Mouse (Mus musculus) forebrain, embryonic 13.5 days (tissue): ENCODE results near the gene Zfp282. TPM values are rescaled to one million over a fixed set of nuclear protein-coding genes. Genes with fewer than 3 reads are reported as not detected.

Experiments used
- ATAC-seq: fragments of 200-750 bp; cut with Nextera tagmentation; 2 replicates; pipeline ENCODE4 v1.8.0; 2017
- H3K27ac ChIP-seq: fragments of 300-500 bp; sonication (generic); 2 replicates; pipeline ENCODE4 v1.5.1; 2015; ENCODE audit warnings: inconsistent platforms, mild to moderate bottlenecking, moderate library complexity
- H3K27me3 ChIP-seq: fragments of 300-500 bp; sonication (generic); 2 replicates; pipeline ENCODE4 v1.6.1; 2015; ENCODE audit warnings: mild to moderate bottlenecking, inconsistent platforms
- H3K36me3 ChIP-seq: fragments of 300-500 bp; sonication (generic); 2 replicates; pipeline ENCODE4 v1.6.1; 2015; ENCODE audit warnings: mild to moderate bottlenecking, inconsistent platforms; ENCODE audit not compliant: poor library complexity, severe bottlenecking
- H3K4me1 ChIP-seq: fragments of 300-500 bp; sonication (generic); 2 replicates; pipeline ENCODE4 v1.6.1; 2015; ENCODE audit warnings: inconsistent platforms
- H3K4me2 ChIP-seq: fragments of 300-500 bp; sonication (generic); 2 replicates; pipeline ENCODE4 v1.6.1; 2015; ENCODE audit warnings: inconsistent platforms, mild to moderate bottlenecking, moderate library complexity
- H3K4me3 ChIP-seq: fragments of 300-500 bp; sonication (generic); 2 replicates; pipeline ENCODE4 v1.5.1; 2015; ENCODE audit warnings: mild to moderate bottlenecking, inconsistent platforms
- H3K9ac ChIP-seq: fragments of 300-500 bp; sonication (generic); 2 replicates; pipeline ENCODE4 v1.6.1; 2015; ENCODE audit warnings: mild to moderate bottlenecking, inconsistent platforms
- H3K9me3 ChIP-seq: fragments of 300-500 bp; sonication (generic); replicated peaks from 2 replicates; pipeline ENCODE4 v1.6.1; 2016; ENCODE audit warnings: inconsistent platforms
- WGBS: fragments of 180-500 bp; shearing (Covaris S2); methylation state at CpG from one replicate; pipeline ENCODE4 v1.1.7; 2015; 5-methylcytosine and 5-hydroxymethylcytosine counted together
- polyA plus RNA-seq: library from polyadenylated mRNA; unstranded; fragments of >200 nt; fragmentation: Nextera tagmentation; extraction: Ambion mirVana; gene quantifications from 2 replicates; pipeline ENCODE4 v1.2.1, GENCODE M21; 2015

Zfp282 gene
- polyA plus RNA-seq, 1 experiment from 2014 or later, result 19.1 TPM

GRCm38 (mm10) chr6:47904917-47905695, 28.1 kb downstream of the Zfp282 start:
- Histone ChIP-seq H3K9me3 (no peaks in the 10 kb centered on the region), H3K36me3 (peaks cover 84% of the 10 kb centered on the region), H3K4me1 (no peaks in the 10 kb centered on the region), H3K27ac (no peak overlapping the region), H3K4me3 (no peak overlapping the region), H3K4me2 (no peak overlapping the region), H3K9ac (no peak overlapping the region), H3K27me3 (peaks cover 15% of the 10 kb centered on the region; the same call in 1 of the 2 replicates)
- WGBS, result 49% methylated on average over 44 of the region's 44 CpGs
- no peak for ATAC-seq

DNA sequence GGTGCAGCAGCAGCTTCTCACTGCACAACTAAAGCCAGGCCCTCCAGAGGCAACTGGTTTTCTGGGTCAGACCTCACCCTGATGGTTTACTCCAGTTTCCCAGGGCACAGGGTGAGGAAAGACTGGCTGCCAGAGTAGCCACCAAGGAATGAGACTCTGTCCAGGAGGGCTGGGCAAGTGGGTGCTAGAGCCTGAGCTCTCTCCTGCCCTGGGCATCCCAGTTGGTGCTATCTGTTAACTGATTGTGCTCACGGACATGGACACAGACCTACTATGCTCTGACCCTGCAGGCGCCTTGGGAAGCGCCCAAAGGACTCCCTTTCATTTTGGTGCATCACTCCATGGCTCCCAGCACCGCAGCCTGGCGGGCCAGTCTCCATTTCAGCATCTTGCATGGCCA, 29.3 kb downstream of the Zfp282 start:
- Histone ChIP-seq H3K9me3 (no peaks in the 10 kb centered on the region), H3K9ac (no peak overlapping the region), H3K4me1 (no peaks in the 10 kb centered on the region), H3K36me3 (peaks cover 73% of the 10 kb centered on the region), H3K27me3 (peaks cover 15% of the 10 kb centered on the region; the same call in 1 of the 2 replicates), H3K27ac (no peak overlapping the region), H3K4me3 (no peak overlapping the region), H3K4me2 (no peak overlapping the region)
- no peak for ATAC-seq
- 97% methylated on average over 5 of the region's 5 CpGs for WGBS

DNA sequence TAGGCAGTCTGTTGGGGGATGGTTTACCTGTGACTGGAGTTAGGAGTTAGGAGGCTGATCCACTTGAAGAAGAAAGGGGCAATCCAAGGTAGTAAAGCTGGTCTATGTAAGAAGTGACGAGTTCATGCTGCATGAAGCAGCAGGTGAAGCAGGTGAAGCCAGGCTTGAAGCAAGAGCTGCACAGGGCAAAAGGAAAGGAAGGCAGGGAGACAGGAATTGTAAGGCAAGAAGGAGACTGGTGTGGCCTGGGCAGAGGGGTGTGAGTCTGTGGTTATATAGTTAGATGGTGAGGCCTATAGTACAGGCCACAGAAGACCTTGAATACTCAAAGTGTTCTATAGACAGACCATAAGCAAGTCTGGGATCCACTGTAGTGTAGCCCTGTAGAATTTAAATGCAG, 32.0 kb downstream of the Zfp282 start:
- Histone ChIP-seq H3K27me3 (0 out of 2 replicates have a peak, but pooled peaks cover 3% of the 10 kb centered on the region), H3K36me3 (peaks cover 46% of the 10 kb centered on the region), H3K27ac (no peak overlapping the region), H3K9ac (no peak overlapping the region), H3K9me3 (no peaks in the 10 kb centered on the region), H3K4me2 (no peak overlapping the region), H3K4me3 (no peak overlapping the region), H3K4me1 (no peaks in the 10 kb centered on the region)
- WGBS, result 94% methylated on average over 1 of the region's 1 CpGs
- ATAC-seq, result no peak

GRCm38 (mm10) chr6:47911650-47912049, 34.6 kb downstream of the Zfp282 start:
- Histone ChIP-seq H3K27me3 (no peaks in the 10 kb centered on the region), H3K9me3 (no peaks in the 10 kb centered on the region), H3K36me3 (peaks cover 19% of the 10 kb centered on the region), H3K4me1 (no peaks in the 10 kb centered on the region), H3K9ac (no peak overlapping the region), H3K4me3 (no peak overlapping the region), H3K4me2 (no peak overlapping the region), H3K27ac (no peak overlapping the region)
- no peak for ATAC-seq
- WGBS, result 59% methylated on average over 1 of the region's 1 CpGs

GRCm38 (mm10) chr6:47912991-47913390, 36.0 kb downstream of the Zfp282 start:
- Histone ChIP-seq H3K9ac (no peak overlapping the region), H3K27ac (no peak overlapping the region), H3K4me2 (no peak overlapping the region), H3K4me1 (no peaks in the 10 kb centered on the region), H3K4me3 (no peak overlapping the region), H3K27me3 (no peaks in the 10 kb centered on the region), H3K36me3 (peaks cover 7% of the 10 kb centered on the region; the same call in 1 of the 2 replicates), H3K9me3 (no peaks in the 10 kb centered on the region)
- ATAC-seq, result no peak
- 65% methylated on average over 3 of the region's 3 CpGs for WGBS

DNA sequence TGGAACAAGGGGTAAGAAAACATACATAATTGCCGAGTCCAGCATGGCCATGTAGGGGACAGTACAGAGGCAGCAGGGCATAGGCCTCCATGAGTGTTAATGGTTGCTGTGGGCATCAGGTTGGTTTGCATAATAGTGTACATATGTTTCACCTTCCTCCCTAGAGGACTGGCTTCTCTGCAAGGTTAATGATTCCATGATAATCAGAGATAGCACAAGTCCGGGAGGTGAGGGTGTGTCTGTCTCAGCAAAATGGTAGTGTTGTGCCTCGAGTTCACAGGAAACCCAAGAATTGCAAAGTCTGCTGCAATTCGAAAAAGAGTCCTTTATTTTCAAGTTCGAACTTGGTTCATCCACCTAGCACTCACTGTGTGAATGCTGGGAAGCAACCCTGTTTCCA, 40.0 kb downstream of the Zfp282 start:
- no peak overlapping the region for H3K9ac ChIP-seq
- no peak for ATAC-seq

GRCm38 (mm10) chr6:47918768-47919274, 41.8 kb downstream of the Zfp282 start:
- Histone ChIP-seq H3K36me3 (no peaks in the 10 kb centered on the region), H3K27me3 (no peaks in the 10 kb centered on the region), H3K4me2 (no peak overlapping the region), H3K27ac (no peak overlapping the region), H3K9ac (no peak overlapping the region), H3K4me1 (peaks cover 19% of the 10 kb centered on the region), H3K4me3 (no peak overlapping the region), H3K9me3 (no peaks in the 10 kb centered on the region)
- WGBS, result 80% methylated on average over 3 of the region's 3 CpGs
- no peak for ATAC-seq

More for the DNA sequence above, 40.0 kb downstream of the Zfp282 start:
- Histone ChIP-seq H3K27me3 (no peaks in the 10 kb centered on the region), H3K36me3 (no peaks in the 10 kb centered on the region), H3K27ac (no peak overlapping the region), H3K9me3 (no peaks in the 10 kb centered on the region), H3K4me1 (peaks cover 15% of the 10 kb centered on the region), H3K4me2 (no peak overlapping the region), H3K4me3 (no peak overlapping the region)
- 84% methylated on average over 5 of the region's 5 CpGs for WGBS

GRCm38 (mm10) chr6:47919646-47920446, 42.8 kb downstream of the Zfp282 start:
- 24% methylated on average over 11 of the region's 11 CpGs for WGBS
- ATAC-seq, result peak; percentile 11; the same call in 1 of the 2 replicates

DNA sequence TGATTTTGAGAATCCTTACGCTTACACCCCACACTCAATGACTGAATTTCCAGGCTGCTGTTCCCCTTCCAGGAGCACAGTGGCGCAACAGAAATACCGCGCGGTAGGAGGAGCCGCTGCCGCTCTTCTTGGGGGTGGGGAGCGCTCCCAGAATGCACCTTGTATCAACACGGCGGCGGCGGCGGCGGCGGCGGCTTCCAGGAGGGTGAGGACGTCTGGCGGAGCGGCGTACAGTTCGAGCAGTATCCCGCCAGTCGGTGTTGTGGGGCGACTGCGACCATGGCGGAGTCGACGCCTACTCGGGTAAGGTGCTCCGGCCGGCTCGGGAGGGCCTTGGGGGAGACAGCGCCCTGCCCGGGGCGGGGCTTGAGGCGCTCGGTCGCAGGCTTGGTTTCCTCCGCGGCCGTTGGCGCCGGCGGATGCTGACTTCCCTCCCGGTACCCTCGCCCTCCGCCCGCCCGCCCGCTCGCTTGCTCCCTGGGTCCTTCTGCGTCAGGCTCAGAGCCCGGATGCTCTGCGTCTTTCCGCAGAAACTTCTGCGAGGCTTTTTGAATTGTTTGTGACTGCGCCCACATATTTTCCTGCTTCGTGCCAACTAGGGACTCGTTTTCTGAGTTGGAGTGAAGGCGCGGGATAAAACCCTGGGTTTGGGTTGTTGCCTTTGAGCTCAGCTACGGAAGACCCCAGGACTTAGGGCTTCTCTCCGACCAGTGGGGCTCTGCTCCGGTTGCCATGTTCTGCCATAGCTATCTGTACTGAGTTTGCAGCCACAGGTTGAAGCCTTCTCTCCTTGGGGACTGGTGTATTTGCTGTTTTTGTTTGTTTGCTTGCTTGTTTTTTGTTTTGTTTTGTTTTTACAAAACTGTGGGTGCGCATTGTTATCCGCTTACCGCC, 43.7 kb downstream of the Zfp282 start, which contains the start of gene Zfp212:
TSS of gene Zfp212 (plus strand) at position 30 of the 894 bp plus-strand sequence.
- H3K4me3 ChIP-seq, result peak within 1 kb of the TSS; percentile 83
- under 1% methylated on average over 48 of the region's 67 CpGs for WGBS
- no peaks in the 10 kb centered on the region for H3K36me3 ChIP-seq
- H3K27me3 ChIP-seq, result no peaks in the 10 kb centered on the region
- H3K9ac ChIP-seq, result peak within 1 kb of the TSS; percentile 86
- H3K27ac ChIP-seq, result peak within 1 kb of the TSS; percentile 97
- ATAC-seq, result peak; percentile 97
- peak within 1 kb of the TSS; percentile 79 for H3K4me2 ChIP-seq
- no peaks in the 10 kb centered on the region for H3K9me3 ChIP-seq
- peaks cover 19% of the 10 kb centered on the region for H3K4me1 ChIP-seq

More at GRCm38 (mm10) chr6:47919646-47920446, 42.8 kb downstream of the Zfp282 start:
- H3K4me1 ChIP-seq, result peaks cover 19% of the 10 kb centered on the region
- no peaks in the 10 kb centered on the region for H3K27me3 ChIP-seq
- peak overlapping the region; percentile 97 for H3K27ac ChIP-seq
- H3K36me3 ChIP-seq, result no peaks in the 10 kb centered on the region
- peak overlapping the region; percentile 86; the same call in 1 of the 2 replicates for H3K9ac ChIP-seq
- peak overlapping the region; percentile 83 for H3K4me3 ChIP-seq
- H3K9me3 ChIP-seq, result no peaks in the 10 kb centered on the region
- H3K4me2 ChIP-seq, result peak overlapping the region; percentile 79

- whole genome bisulfite sequencing, result 54% methylated on average over 12 of the region's 12 CpGs
- Histone ChIP-seq H3K27me3 (peaks cover 2% of the 10 kb centered on the region; the same call in 1 of the 2 replicates), H3K9ac (peak overlapping the region; percentile 73; the same call in 1 of the 2 replicates), H3K36me3 (peaks cover 10% of the 10 kb centered on the region), H3K9me3 (no peaks in the 10 kb centered on the region; the same call in 1 of the 2 replicates), H3K4me1 (peaks cover 10% of the 10 kb centered on the region), H3K4me3 (peak overlapping the region; percentile 46), H3K27ac (no peak overlapping the region), H3K4me2 (peak overlapping the region; percentile 79)
- ATAC-seq, result no peak
Measured at GRCm38 (mm10) chr6:47942461-47942860, 65.5 kb downstream of the Zfp282 start.

DNA sequence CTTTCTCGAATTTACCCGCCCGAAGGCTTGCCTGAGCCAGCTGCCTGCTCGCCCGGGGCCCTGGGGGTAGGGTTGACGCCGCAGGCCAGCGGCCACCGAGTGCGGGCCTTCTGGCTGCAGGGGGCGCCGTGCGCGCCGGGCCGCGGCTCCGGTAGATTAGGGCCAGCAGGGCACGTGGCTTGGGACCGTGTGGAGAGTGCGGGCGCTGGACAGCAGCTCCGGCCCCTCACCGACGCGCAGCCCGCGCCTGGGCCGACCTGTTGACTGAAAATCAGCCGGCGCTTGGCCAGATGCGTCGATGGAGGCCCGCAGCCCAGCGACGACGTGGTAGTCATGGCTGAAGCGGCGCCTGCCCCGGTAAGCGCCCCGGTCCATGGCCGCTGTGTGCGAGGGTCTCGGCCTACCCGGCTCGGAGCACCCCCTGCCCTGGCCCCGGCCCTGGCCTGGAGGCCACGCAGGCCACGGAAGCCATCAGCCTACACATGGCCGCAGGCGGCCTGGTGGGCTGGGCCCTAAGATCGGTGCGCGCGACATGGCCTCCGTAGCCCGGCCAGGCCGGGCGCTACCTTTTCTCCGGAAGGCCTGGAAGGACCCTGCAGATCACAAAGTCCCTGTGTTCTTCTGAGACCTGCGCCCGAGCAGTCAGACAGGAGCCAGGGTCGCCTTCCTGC, 66.2 kb downstream of the Zfp282 start:
- no peak overlapping the region for H3K27ac ChIP-seq
- peaks cover 10% of the 10 kb centered on the region for H3K36me3 ChIP-seq
- peak overlapping the region; percentile 46 for H3K4me3 ChIP-seq
- peak overlapping the region; percentile 79 for H3K4me2 ChIP-seq
- WGBS, result 10% methylated on average over 63 of the region's 64 CpGs
- no peaks in the 10 kb centered on the region; the same call in 1 of the 2 replicates for H3K9me3 ChIP-seq
- peak overlapping the region; percentile 73 for H3K9ac ChIP-seq
- peaks cover 10% of the 10 kb centered on the region for H3K4me1 ChIP-seq
- ATAC-seq, result peak; percentile 82
- H3K27me3 ChIP-seq, result peaks cover 2% of the 10 kb centered on the region; the same call in 1 of the 2 replicates
